Mouse (Mus musculus) urinary bladder, adult 2 months (tissue): Measurements from ENCODE around the gene Camta2. TPM values are rescaled to one million over a fixed set of nuclear protein-coding genes. Genes with fewer than 3 reads are reported as not detected.

Experiments
- DNase-seq: peaks from one replicate; pipeline ENCODE4 v3.0.0; 2022; ENCODE audit warnings: low spot score
- polyA plus RNA-seq: library from polyadenylated mRNA; depleted of rRNA; stranded (reverse); fragments of >200 nt; gene quantifications from 2 replicates; pipeline ENCODE4 v1.2.3, GENCODE M21; 2012

The Camta2 gene
- polyA plus RNA-seq, 1 experiment, result 16.6 TPM

- DNase-seq, result no peak
Measured at GRCm38 (mm10) chr11:70693504-70693903, 5.6 kb upstream of the Camta2 start.

GRCm38 (mm10) chr11:70689578-70689977 lies 1.7 kb upstream of the Camta2 start:
- no peak for DNase-seq

DNA sequence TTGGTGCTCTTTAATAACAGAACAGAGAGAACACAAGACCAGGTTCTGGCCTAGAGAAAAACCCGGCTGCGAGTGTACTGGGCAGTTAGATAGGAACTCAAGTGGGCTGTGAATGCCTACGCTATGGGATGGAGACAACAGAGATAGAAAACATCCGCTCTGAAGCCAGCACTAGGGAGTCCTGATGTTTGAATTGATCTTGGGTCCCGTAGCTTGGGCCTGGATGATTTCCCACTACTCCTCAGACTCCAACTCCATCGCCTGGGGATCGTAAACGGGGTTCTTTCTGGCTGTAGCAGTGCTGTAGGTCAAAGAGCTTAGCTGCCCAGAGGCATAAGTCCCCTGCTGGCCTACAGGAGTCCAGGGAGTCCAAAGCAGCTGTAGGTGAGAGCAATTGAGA lies 467 bp upstream of the Camta2 start:
- DNase-seq, result no peak

DNA sequence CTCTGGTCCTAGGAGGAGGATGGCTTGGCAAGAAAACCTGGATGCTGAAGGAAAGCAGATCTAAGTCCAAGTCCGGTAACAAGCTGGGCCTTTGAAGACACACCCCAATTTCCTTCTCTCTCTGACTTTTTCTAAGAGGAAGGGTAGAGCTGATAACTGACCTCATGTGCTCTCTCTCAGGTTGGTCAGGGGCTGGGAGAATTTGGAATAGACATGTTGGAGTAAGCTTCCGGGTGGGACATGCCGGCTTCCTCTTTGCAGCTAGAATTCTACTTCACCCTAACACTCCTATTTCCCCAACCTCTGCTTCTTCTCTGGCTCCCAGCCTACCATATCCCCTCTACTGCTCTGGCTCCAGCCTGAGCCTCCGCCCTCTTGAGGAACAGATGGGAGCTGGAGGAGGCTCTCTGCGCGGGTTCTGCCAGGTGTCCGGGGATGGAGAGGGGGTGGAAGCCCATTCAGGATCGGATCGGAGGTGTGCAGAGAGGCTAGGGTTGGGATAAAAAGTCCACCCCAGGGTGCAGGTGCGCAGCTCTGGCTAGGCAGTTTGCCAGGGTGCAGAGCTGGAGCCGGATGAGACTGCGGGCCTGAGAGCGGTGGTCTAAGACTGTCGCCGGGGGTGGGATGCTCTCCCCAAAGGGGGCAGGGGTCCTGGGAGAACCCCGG lies 871 bp downstream of the Camta2 start:
- DNase-seq, result no peak

- DNase-seq, result no peak
Measured at GRCm38 (mm10) chr11:70683640-70684039, 4.3 kb downstream of the Camta2 start.

- no peak for DNase-seq
Measured at GRCm38 (mm10) chr11:70681897-70682581, 5.9 kb downstream of the Camta2 start.

DNA sequence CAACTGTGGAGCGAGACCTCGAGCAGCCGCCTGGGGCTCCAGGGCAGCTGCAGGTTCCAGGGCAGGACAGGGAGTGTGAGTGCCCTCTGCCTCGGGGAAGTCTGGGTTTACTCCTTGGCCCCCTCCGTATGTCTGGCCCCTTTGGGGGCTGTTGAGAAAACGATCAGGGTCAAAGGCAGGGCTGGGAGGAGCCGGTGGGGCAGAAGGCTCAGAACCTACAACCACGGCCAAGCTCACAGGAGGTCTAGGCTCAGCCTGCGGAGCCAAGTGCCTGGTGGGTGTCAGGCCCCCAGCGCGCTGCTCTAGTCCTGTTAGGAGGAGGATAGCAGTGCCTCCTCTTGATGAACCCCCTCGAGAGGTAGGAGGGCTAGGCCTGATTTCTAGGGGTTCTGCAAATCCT lies 6.7 kb downstream of the Camta2 start:
- no peak for DNase-seq

DNA sequence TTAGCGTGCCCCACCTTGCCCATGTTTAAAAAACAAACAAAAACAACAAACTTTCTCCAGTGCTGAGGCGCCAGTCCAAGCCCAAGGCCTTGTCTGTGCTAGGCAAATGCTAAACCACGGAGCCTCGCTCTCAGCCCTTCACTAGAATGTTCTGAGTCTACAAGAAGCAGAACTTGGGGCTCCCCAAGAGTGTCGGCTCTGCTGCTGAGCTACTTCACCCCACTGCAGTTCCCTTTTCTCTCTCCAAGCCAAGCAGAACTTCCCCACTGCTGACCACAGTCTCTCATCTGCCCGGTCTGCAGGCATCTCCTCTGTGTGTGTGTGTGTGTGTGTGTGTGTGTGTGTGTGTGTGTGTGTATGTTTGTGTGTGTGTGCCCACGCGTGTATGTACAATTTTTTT lies 8.0 kb downstream of the Camta2 start:
- DNase-seq, result no peak

DNA sequence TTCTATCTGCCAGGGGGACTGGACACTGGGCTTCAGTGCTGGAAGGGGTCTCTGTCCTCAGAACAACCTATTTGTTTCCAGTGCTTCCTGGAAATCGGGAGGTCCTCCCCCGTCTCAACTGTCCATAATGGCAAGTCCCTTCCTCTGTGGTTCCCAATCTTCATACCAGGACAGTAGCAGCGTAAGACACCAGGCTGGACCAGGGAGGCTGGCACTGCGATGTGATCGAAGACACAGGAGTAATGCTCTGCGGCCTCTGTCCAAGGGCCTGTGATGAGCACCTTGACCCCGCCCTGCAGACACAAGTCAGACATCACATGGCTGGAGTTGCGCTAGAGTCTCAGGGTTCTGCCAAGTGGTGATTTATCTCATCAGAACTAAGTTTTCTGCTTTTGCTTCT lies 8.5 kb downstream of the Camta2 start:
- DNase-seq, result no peak

- no peak for DNase-seq
Measured at GRCm38 (mm10) chr11:70678576-70678975, 9.3 kb downstream of the Camta2 start.

DNA sequence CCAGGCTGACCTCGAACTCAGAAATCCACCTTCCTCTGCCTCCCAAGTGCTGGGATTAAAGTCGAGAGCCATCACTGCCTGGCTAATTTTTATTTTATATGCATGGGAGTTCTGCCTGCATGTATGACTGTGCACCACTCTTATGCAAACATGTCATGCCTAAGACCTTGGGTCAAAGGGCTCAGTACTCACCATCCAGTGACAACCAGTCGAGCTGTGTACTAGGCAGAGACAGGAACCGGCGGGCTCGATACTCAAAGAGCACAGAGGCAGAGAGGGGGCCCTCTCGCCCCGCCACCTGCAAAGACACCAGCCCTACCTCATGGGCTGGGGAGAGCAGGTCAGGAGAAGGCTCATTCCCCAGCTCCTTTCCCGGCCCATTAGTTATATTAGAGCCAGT lies 9.8 kb downstream of the Camta2 start:
- no peak for DNase-seq

DNA sequence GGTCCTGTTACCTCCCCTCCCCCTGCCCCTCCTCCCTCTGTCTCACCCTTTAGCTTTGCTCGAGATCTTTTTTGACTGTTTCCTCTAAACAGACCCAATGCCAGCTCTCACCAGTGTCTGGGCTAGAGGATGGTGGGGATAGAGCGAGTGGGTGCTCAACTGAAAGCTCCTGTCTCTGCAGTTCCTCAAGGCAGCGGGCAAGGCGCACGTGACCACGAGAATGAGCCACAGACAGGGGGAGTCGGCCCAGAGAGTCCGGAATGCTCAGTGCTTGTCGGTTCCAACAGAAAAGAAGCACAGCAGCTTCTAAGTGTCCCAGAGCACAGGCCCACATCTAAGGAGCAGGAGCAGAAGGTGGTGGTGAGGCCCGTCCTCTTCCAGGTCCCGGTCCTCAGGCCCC lies 13.4 kb downstream of the Camta2 start:
- no peak for DNase-seq

GRCm38 (mm10) chr11:70674014-70674413 lies 13.9 kb downstream of the Camta2 start:
- DNase-seq, result no peak

- DNase-seq, result no peak
Measured at GRCm38 (mm10) chr11:70671333-70672047, 16.4 kb downstream of the Camta2 start.

- no peak for DNase-seq
Measured at GRCm38 (mm10) chr11:70670483-70670882, 17.4 kb downstream of the Camta2 start.

DNA sequence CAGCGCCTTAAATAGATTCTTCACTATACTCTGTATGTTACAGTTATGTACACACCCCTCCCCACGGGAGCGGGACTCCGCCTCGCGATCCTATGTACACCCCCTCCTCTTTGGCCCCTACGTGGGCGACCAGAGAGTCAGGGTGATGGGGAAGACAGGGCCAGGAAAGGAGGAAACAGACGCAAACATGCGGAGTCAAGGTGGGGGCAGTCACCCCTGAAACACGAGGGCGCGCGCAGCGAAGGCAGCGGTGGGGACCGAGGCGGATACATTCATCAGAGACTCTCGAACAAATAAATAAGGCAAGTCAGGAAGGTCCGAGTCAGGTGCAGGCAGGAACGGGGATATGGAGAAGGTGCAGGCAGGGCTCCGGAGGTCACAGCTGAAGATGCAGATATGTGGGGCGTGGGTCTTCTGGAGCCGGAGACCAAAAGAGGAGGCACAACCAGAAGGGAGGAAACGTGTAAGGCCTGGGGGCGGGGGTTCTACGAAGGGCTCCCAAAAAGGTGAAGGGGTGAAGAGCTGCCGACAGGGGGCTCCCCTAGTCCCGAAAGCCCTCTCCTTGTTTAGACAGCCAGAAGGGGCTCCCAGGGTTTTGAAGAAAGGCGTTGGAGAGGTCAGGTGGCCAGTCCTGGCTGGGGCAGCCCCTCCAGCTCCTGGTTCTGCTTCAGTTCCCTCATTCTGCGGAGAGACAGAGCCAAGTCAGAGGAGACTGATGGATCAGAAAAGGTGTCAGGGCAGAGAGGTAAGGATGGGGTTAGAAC lies 18.1 kb downstream of the Camta2 start:
- DNase-seq, result peak; percentile 58

DNA sequence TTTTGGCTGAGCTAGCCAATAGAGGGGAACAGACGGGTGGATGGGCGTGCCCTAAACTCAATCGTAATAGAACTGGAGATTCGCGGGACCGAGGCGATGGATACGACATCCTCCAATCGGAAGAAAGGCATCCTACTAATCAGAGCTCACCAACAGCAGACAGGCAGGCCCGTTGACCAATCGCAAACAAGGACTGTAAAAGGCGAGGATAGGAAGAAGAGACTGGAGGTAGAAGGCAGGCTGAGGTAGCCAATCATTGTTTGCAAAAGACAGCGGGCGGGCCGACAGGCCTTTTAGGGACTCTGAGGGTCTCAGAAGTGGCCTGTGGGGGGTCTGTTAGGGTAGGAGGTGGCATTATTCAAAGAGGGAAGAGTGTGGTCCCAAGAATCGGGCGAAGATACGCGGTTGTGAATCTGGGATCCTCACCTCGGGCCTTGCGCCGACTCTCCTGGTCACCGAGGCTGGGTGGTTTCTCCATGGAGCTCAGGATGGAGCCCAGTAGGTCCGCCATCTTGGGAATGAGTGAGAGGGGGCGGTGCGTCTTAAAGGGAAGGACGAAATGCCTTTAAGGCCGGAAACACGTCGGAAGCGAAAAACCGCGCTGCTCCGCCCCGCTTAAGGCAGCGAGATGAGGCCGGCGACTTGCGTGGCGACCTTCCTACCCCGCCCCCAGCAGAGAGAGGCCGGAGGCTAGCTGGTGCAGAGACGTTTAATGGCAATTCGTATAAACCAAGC lies 19.0 kb downstream of the Camta2 start, which contains the start of gene Spag7:
TSS of gene Spag7 (minus strand) at position 646 of the 735 bp plus-strand sequence.
- peak; percentile 94 for DNase-seq

GRCm38 (mm10) chr11:70668335-70668770 lies 19.6 kb downstream of the Camta2 start:
- peak; percentile 65 for DNase-seq

DNA sequence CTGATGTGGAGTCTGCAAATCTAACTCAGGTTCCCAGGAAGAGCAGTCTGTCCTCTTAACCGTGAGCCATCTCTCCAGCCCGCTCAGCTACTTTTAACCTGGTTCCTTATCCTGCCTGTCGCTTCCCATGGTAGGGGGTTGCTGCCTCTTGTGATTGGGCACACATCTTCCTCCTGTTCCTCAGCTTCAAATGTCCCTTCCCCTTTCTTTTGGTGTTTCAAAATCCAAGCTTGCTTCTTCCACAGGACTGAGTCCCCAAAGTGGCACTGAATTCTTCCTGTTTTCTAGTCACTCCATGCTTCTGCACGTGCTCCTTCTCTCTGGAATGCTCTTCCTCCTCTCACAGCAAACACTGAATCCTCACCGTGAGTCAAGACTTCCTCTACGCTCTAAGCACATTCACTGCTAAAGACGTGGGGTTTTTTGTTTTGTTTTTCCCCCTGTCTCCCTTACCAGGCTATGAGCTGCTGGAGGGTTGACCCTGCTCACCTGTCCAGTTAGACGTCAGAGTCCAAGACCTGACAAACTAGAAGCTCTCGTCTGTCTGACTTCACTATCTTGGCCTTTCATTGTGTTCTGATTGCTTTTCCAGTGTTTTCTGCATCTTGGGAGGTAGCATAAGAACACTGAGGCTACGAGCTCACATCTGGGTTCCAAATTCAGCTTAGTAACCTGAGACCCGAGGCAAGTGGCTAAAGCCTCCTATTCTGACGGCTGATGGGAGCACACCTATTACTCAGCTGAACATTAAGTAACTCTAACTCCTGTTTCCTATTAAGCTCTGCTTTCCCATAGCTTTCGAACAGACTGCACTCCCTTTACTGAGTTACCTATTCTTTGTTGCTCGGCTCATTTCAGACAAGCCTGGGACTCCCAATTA lies 20.4 kb downstream of the Camta2 start:
- DNase-seq, result no peak

GRCm38 (mm10) chr11:70666687-70667086 lies 21.2 kb downstream of the Camta2 start:
- DNase-seq, result no peak
